In the genomic region with DNA sequence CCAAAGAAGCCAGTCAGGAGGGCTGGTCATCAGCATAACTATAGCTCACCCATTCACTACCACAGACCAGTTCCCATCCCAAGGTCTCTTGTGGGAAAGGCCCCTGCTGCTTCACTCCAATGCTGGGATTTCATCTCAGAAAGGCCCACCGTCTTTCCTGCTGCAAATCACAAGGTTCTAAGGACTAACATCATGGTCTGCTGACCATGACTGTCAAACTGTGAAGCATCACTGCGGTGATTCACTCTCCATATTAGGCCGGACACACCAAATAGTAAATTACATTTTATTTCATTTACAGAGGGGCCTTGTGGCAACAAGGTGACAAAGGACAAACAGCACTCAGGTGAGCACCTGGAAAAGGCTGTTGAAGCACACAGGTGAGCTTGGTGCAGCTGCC, we compare ENCODE assay signal across 25 mouse cellular contexts.
"Had no signal": no experiment of that assay in that cellular context is flagged by ENCODE, and none has a peak within 500 bp of the region (broad histone marks: within the 10 kb centered on the region; RNA-seq: fewer than 3 reads in every experiment).

No protein-coding gene starts in this region.

- ATAC-seq: liver, embryonic 12.5 days; liver, postnatal 0 days; lung, postnatal 0 days; midbrain, embryonic 13.5 days; midbrain, embryonic 15.5 days; midbrain, embryonic 16.5 days had no signal

- DNase-seq: left cerebral cortex, postnatal 4 days; liver; liver, embryonic 13.5 days; liver, postnatal 0 days; lung, adult 18-20 months; lung, adult 2 months; lung, embryonic 14.5 days; lung, postnatal 10 days; lung, postnatal 14 days; lung, postnatal 36 days; lung, postnatal 4 days; midbrain, embryonic 14.5 days had no signal

- H3K27me3 ChIP-seq: limb, embryonic 12.5 days; limb, embryonic 13.5 days; limb, embryonic 15.5 days; liver, embryonic 12.5 days; liver, embryonic 13.5 days; liver, embryonic 15.5 days; lung, embryonic 15.5 days; megakaryocyte, embryonic 14.5 days; midbrain, embryonic 12.5 days; midbrain, embryonic 13.5 days; midbrain, embryonic 15.5 days; neural tube, embryonic 12.5 days had no signal
